Mouse (Mus musculus): Measurements from ENCODE around the gene Catip. TPM values are rescaled to one million over a fixed set of nuclear protein-coding genes. Genes with fewer than 3 reads are reported as not detected.
"Not testable (repeated sequence)": the region's sequence is repeated elsewhere in the genome, so short reads cannot be mapped to it uniquely, and the experiment has no call there.

The Catip gene
- 0.34 and 0.55 TPM in 2 replicates for polyA plus RNA-seq (2014; fragmentation: Nextera tagmentation; extraction: Ambion mirVana)

DNA sequence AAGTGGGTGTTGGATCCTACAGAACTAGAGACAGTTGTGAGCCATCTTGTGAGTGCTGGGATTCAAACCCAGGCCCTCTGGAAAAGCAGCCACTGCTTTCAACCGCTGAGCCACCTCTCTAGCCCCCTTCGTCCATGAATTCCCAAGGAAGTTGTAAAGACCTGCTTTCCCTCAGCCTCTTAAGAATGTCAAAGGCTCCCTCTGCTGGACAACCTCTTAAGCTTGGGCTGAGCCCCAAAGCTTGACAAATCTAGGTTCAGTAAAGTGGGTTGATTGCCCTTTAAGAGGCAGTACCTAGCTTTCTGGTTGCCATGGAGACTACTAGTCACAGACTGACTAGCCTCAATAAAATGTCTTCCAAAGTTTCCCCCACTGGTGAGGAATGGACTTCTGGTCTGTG is at the start of gene Catip:
Gene Catip, plus strand, starts transcription at position 297 of the 400 bp plus-strand sequence.
- Histone ChIP-seq H3K9ac (ENCODE audit: low read length) (no peak within 1 kb of the TSS), H3K27me3 (ENCODE audit: control insufficient read depth, insufficient read depth, low read length) (no peaks in the 10 kb centered on the region), H3K36me3 (ENCODE audit: control insufficient read depth, insufficient read depth, low read length) (no peaks in the 10 kb centered on the region), H3K4me1 (ENCODE audit: control insufficient read depth in 2 of 2, insufficient read depth in 2 of 2, low read length in 2 of 2) (peaks cover 0 to 2% of the 10 kb centered on the region in 2 experiments; a peak in 1 of 4 replicates), H3K4me3 (ENCODE audit: control insufficient read depth in 1 of 2, insufficient read depth in 1 of 2, low read depth in 1 of 2, low read length in 2 of 2) (no peak within 1 kb of the TSS), H3K27ac (replicated peaks in 1 of 2; ENCODE audit: control insufficient read depth in 1 of 2, insufficient read depth in 1 of 2, low read depth in 2 of 2, low read length in 2 of 2) (no peak within 1 kb of the TSS), H3K4me2 (ENCODE audit: low read length) (no peak within 1 kb of the TSS), H3K9me3 (ENCODE audit: control insufficient read depth, low read length) (no peaks in the 10 kb centered on the region)
- 3% methylated on average over 2 of the region's 2 CpGs for WGBS
- no peak for ATAC-seq (ENCODE audit: insufficient number of reproducible peaks, insufficient read depth, low FRiP score, low read depth)

DNA sequence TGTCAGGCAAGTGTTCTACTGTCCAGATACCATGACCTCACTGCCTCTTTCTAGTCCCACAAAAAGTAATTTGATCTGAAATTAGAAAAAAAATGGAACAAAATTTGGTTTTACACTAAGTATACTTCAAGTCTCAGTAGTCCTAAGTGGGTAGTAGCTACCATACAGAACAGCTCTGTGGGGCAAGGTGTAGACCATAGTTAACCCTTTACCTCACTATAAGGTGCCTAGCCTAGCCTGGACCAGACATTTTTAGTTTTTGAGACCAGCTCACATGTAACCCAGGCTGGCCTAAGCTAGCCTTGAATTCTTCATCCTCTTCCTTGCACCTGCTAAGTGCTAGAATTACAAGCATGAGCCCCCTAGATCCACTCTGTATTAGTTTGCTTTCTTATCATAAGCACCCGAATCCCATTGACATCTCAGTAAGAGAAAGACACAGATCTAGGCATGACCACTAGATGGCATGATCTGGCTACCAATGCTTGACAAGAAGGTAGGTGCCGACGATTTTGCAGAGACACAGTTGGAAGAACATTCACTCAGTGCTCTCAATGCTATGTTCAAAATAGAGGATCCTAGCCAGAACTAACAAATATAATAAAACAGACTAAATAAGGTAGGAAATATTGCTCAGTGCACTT is 48.7 kb upstream of the Catip start:
- Histone ChIP-seq H3K4me2 (ENCODE audit: low read length) (no peak overlapping the region), H3K27me3 (ENCODE audit: control insufficient read depth, insufficient read depth, low read length) (no peaks in the 10 kb centered on the region), H3K36me3 (ENCODE audit: control insufficient read depth, insufficient read depth, low read length) (no peaks in the 10 kb centered on the region), H3K4me3 (ENCODE audit: control insufficient read depth in 1 of 2, insufficient read depth in 1 of 2, low read depth in 1 of 2, low read length in 2 of 2) (no peak overlapping the region), H3K9ac (ENCODE audit: low read length) (peak overlapping the region; percentile 25; the same call in 1 of the 2 replicates), H3K27ac (replicated peaks in 1 of 2; ENCODE audit: control insufficient read depth in 1 of 2, insufficient read depth in 1 of 2, low read depth in 2 of 2, low read length in 2 of 2) (peak overlapping the region; percentile 16 to 41; a peak in 2 of 4 replicates), H3K4me1 (ENCODE audit: control insufficient read depth in 2 of 2, insufficient read depth in 2 of 2, low read length in 2 of 2) (peaks cover 13 to 26% of the 10 kb centered on the region in 2 experiments), H3K9me3 (ENCODE audit: control insufficient read depth, low read length) (no peaks in the 10 kb centered on the region)
- no peak for ATAC-seq (ENCODE audit: insufficient number of reproducible peaks, insufficient read depth, low FRiP score, low read depth)
- WGBS = 2% methylated on average over 3 of the region's 3 CpGs

DNA sequence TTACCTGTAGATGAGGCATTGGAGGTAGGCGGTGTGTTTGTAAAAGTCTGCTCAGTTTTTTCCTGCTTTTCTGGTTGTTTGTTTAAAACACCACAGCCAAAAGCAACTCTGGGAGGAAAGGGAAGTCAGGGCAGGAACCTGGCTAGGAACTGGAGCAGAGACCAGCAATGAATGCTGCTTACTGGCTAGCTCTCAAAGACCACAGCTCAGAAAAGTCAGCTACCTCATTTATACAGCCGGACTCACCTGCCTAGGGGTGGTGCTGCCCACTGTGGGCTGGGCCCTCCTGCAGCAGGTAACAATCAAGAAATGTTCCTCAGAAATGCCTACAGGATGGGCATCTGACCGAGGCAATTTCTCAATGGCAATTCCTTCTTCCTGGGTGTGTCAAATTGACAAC is 47.1 kb upstream of the Catip start:
- Histone ChIP-seq H3K9ac (ENCODE audit: low read length) (no peak overlapping the region), H3K4me1 (ENCODE audit: control insufficient read depth in 2 of 2, insufficient read depth in 2 of 2, low read length in 2 of 2) (peaks cover 12 to 17% of the 10 kb centered on the region in 2 experiments), H3K9me3 (ENCODE audit: control insufficient read depth, low read length) (no peaks in the 10 kb centered on the region), H3K4me3 (ENCODE audit: control insufficient read depth in 1 of 2, insufficient read depth in 1 of 2, low read depth in 1 of 2, low read length in 2 of 2) (no peak overlapping the region), H3K27me3 (ENCODE audit: control insufficient read depth, insufficient read depth, low read length) (no peaks in the 10 kb centered on the region), H3K36me3 (ENCODE audit: control insufficient read depth, insufficient read depth, low read length) (no peaks in the 10 kb centered on the region), H3K4me2 (ENCODE audit: low read length) (no peak overlapping the region), H3K27ac (replicated peaks in 1 of 2; ENCODE audit: control insufficient read depth in 1 of 2, insufficient read depth in 1 of 2, low read depth in 2 of 2, low read length in 2 of 2) (no peak overlapping the region)
- 76% methylated on average over 3 of the region's 3 CpGs for WGBS
- no peak for ATAC-seq (ENCODE audit: insufficient number of reproducible peaks, insufficient read depth, low FRiP score, low read depth)

DNA sequence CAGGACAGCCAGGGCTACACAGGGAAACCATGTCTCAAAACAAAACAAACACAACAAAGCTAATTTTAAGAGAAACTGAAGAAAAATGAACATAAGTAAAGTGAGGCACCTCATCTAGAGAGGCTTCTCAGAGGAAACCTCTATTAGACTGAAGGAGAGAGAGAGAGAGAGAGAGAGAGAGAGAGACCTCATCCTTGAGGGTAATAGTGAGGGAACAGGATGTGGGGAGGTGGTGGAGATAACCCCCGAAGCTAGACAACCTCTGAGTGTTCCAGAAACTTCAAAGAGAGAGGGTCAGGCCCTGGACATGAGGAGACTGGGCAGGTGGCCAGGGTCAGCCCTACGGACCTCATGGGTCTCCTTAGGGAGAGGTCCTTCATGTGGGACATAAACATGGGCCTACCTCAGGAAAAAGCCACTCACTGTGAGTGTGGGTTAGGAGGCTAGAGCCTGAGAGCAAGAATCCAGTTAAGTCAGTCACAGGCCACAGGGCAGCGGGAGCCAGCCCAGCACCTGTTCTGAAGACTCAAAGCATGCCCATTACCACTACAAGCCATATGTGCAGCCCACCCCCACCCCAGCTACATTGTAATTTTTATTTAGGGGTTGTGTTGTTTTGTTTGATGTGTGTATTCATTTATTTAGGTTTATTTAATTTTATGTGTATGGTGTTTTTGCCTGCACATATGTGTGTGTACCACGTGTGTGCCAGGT is 45.6 kb upstream of the Catip start:
- Histone ChIP-seq H3K9ac (ENCODE audit: low read length) (no peak overlapping the region), H3K4me3 (ENCODE audit: control insufficient read depth in 1 of 2, insufficient read depth in 1 of 2, low read depth in 1 of 2, low read length in 2 of 2) (no peak overlapping the region), H3K27ac (replicated peaks in 1 of 2; ENCODE audit: control insufficient read depth in 1 of 2, insufficient read depth in 1 of 2, low read depth in 2 of 2, low read length in 2 of 2) (no peak overlapping the region), H3K27me3 (ENCODE audit: control insufficient read depth, insufficient read depth, low read length) (no peaks in the 10 kb centered on the region), H3K4me2 (ENCODE audit: low read length) (no peak overlapping the region), H3K36me3 (ENCODE audit: control insufficient read depth, insufficient read depth, low read length) (no peaks in the 10 kb centered on the region), H3K4me1 (ENCODE audit: control insufficient read depth in 2 of 2, insufficient read depth in 2 of 2, low read length in 2 of 2) (peaks cover 11 to 16% of the 10 kb centered on the region in 2 experiments), H3K9me3 (ENCODE audit: control insufficient read depth, low read length) (no peaks in the 10 kb centered on the region)
- ATAC-seq (ENCODE audit: insufficient number of reproducible peaks, insufficient read depth, low FRiP score, low read depth) = no peak
- 69% methylated on average over 4 of the region's 4 CpGs for WGBS

DNA sequence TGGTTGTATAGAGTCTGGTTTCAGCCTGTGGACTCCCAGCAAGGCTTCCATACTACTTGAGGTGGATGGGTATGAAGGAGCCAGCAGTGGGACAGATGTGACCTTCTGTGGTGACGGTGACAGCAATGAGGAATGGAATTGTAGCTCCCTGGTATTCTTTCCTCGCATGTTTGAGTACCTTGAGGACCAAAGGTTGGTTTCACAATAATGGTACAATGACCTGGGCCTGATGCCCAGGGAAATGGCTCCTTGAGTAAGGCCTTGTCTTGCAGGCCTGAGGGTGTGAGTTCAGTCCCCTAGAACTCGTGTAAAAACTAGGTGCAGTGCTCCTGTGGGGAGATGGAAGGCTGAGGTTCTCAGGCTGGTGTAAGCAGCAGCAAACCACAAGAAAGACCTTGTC is 43.2 kb upstream of the Catip start:
- 88% methylated on average over 3 of the region's 3 CpGs for WGBS
- H3K9ac ChIP-seq (ENCODE audit: low read length) = no peak overlapping the region
- H3K4me3 ChIP-seq (ENCODE audit: control insufficient read depth in 1 of 2, insufficient read depth in 1 of 2, low read depth in 1 of 2, low read length in 2 of 2) = no peak overlapping the region
- H3K4me2 ChIP-seq (ENCODE audit: low read length) = no peak overlapping the region
- no peaks in the 10 kb centered on the region for H3K27me3 ChIP-seq (ENCODE audit: control insufficient read depth, insufficient read depth, low read length)
- no peak for ATAC-seq (ENCODE audit: insufficient number of reproducible peaks, insufficient read depth, low FRiP score, low read depth)
- H3K36me3 ChIP-seq (ENCODE audit: control insufficient read depth, insufficient read depth, low read length) = no peaks in the 10 kb centered on the region
- H3K4me1 ChIP-seq (ENCODE audit: control insufficient read depth in 2 of 2, insufficient read depth in 2 of 2, low read length in 2 of 2) = peaks cover 8 to 16% of the 10 kb centered on the region in 2 experiments
- H3K9me3 ChIP-seq (ENCODE audit: control insufficient read depth, low read length) = no peaks in the 10 kb centered on the region
- no peak overlapping the region for H3K27ac ChIP-seq (replicated peaks in 1 of 2; ENCODE audit: control insufficient read depth in 1 of 2, insufficient read depth in 1 of 2, low read depth in 2 of 2, low read length in 2 of 2)

DNA sequence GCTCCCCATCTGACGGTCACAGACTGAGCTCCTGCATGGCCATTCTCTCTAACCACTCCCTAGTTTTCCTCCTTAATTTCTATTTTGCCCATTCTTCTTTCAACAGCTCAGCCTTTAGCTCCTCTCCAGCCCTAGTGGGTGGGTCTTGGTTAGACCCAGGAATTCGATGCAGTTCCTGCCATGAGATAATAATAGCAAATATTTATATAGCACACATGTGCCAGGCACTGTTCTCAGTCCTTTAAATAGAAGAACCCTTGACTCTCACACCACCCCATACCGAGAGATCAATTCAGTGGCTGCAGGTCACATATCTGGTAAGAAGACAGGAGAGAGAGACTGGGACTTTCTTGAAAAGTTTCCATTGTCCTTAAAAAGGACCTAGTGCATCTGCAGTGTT is 40.5 kb upstream of the Catip start:
- no peak; the same call in 1 of the 2 replicates for ATAC-seq (ENCODE audit: insufficient number of reproducible peaks, insufficient read depth, low FRiP score, low read depth)
- peaks cover 8 to 16% of the 10 kb centered on the region in 2 experiments for H3K4me1 ChIP-seq (ENCODE audit: control insufficient read depth in 2 of 2, insufficient read depth in 2 of 2, low read length in 2 of 2)
- 30% methylated on average over 3 of the region's 3 CpGs for WGBS
- H3K9me3 ChIP-seq (ENCODE audit: control insufficient read depth, low read length) = no peaks in the 10 kb centered on the region
- H3K4me2 ChIP-seq (ENCODE audit: low read length) = no peak overlapping the region
- no peak overlapping the region for H3K9ac ChIP-seq (ENCODE audit: low read length)
- no peak overlapping the region for H3K4me3 ChIP-seq (ENCODE audit: control insufficient read depth in 1 of 2, insufficient read depth in 1 of 2, low read depth in 1 of 2, low read length in 2 of 2)
- no peaks in the 10 kb centered on the region for H3K27me3 ChIP-seq (ENCODE audit: control insufficient read depth, insufficient read depth, low read length)
- H3K36me3 ChIP-seq (ENCODE audit: control insufficient read depth, insufficient read depth, low read length) = no peaks in the 10 kb centered on the region
- H3K27ac ChIP-seq (replicated peaks in 1 of 2; ENCODE audit: control insufficient read depth in 1 of 2, insufficient read depth in 1 of 2, low read depth in 2 of 2, low read length in 2 of 2) = peak overlapping the region; percentile 57 to 65

DNA sequence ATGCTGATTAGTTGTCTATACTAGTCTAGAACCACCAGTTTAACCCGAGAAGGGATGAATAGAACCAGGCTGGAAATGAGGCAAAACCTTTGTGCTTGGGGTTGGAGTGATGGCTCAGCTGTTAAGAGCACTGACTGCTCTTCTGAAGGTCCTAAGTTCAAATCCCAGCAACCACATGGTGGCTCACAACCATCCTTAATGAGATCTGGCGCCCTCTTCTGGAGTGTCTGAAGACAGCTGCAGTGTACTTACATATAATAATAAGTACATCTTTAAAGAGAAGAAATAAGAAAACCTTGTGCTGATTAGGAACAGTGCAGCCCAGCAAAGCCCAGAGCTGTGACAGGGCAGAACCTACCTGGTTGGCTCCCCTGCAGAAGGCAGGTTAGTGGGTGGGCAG is 35.0 kb upstream of the Catip start:
- not testable (repeated sequence) for H3K27me3 ChIP-seq (ENCODE audit: control insufficient read depth, insufficient read depth, low read length); H3K9me3 ChIP-seq (ENCODE audit: control insufficient read depth, low read length); H3K27ac ChIP-seq (replicated peaks in 1 of 2; ENCODE audit: control insufficient read depth in 1 of 2, insufficient read depth in 1 of 2, low read depth in 2 of 2, low read length in 2 of 2); H3K4me2 ChIP-seq (ENCODE audit: low read length); ATAC-seq (ENCODE audit: insufficient number of reproducible peaks, insufficient read depth, low FRiP score, low read depth); H3K4me3 ChIP-seq (ENCODE audit: control insufficient read depth in 1 of 2, insufficient read depth in 1 of 2, low read depth in 1 of 2, low read length in 2 of 2); H3K9ac ChIP-seq (ENCODE audit: low read length); H3K36me3 ChIP-seq (ENCODE audit: control insufficient read depth, insufficient read depth, low read length)
- WGBS = 79% methylated on average over 2 of the region's 2 CpGs
- peaks cover 16 to 26% of the 10 kb centered on the region in 2 experiments for H3K4me1 ChIP-seq (ENCODE audit: control insufficient read depth in 2 of 2, insufficient read depth in 2 of 2, low read length in 2 of 2)

Data from heart, embryonic 14.5 days (tissue).